Mouse (Mus musculus): ENCODE results near the gene Smurf1. TPM values are rescaled to one million over a fixed set of nuclear protein-coding genes. Genes with fewer than 3 reads are reported as not detected.

Smurf1 gene
- total RNA-seq, 1 experiment from 2014 or later: 17.2 TPM

DNA sequence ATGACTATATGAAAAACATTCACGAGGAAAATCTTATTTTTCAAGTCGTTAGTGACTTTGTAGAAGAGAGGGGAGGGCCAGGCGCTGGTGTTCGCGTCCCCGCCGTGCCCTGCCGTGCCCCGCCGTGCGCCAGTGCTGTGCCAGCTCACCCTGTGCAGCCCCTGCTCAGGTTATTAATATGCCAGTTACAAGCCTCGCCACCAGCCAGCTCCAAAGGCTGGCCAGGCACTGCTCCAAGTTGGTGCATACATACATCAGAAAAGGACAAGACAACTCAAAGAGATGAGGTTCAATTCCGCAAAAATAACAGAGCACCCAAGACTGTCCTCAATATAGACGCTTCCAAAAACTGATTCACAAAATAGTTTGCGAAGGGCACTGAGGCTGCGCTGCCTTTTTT, 51.7 kb downstream of the Smurf1 start:
- no peak for DNase-seq

DNA sequence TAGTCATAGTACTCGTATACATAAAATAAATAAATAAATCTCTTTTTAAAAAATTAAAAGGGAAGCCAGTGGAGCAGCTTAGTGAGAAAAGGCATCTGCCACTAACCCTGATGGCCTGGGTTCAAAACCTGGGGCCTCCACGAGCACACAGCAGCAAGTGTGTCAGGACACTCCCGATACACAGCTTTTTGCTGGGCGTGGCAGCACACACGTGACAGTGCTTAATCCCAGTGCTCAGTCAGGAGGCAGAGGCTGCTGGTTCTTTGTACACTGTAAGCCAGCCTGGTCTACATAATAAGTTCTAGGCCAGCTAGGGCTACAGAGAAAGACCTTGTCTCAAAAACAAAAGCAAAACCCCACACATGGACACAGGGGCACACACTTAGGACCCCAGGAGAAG, 52.3 kb downstream of the Smurf1 start:
- no peak for DNase-seq

DNA sequence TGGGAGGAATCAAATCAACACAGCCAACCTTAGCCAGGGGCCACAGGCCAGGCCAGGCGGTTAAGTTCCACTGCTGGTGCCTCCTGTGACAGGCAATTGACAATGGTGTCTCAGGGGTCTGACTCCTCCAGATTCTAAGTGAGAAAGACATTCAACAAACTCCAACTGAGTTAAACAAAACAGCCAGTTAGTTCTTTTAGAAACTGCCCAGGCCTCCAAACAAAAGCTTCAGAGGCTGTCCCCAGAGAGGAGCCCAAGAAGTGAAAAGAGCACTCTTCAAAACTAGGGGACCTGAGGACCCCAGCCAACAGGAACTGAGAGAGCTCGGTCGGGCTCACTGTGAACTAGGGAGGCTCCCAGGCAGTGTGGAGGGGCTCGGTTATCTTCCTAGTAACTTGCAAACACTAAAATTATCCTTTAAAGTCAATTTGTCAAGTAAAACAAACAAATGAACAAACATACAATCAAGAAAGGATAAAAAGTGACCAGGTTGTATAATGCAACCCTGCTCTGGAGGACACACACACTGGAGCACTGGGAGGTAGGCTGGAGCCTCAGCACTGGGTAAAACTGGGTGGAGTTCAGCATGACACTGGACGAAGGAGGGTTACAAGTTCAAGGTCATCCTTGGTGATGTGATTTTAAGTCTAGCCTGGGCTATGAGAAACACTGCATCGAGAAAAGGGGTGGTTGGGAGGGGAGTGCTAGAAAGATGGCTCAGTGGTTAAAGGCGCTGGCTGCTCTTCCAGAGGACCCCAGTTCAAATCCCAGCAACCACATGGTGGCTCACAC, 52.9 kb downstream of the Smurf1 start:
- DNase-seq: no peak

- no peak for DNase-seq
These were observed 56.1 kb downstream of the Smurf1 start for GRCm38 (mm10) chr5:144909521-144909920.

GRCm38 (mm10) chr5:144907591-144907990, 58.1 kb downstream of the Smurf1 start:
- DNase-seq: no peak

DNA sequence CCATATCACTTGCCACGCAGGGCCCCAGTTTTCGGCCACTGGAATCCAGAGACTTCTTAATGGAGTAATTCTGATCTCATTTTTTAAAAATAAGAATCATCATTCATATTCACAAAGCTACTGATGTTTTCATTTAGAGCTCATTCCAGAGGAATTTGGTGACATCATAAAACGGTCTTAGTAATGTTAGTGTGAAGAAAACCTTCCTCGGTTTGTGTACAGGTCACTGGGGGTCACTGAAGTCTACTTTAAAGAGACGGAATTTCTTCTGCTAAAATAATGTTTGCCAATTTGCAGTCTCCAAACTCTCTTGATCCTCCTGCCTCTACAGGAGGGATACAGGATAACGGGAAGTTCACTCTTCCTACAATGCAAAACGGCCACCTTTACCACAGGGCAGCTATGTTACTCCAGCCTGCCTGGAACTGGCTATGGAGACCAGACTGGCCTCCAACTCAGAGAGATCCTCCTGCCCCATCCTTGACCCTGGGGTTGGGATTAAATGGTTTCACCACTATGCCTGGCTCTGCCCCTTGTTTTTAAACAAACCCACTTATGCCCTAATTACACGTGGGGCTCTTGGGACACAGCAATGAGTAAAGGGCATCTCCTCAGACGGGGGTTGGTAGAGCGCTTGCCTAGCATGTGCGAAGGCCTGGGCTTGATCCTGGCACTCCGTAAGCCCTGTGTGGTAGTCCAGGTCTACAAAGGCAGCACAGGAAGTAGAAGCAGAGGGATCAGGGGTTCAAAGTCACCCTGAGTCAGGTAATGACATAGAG, 61.1 kb downstream of the Smurf1 start:
- DNase-seq: no peak

GRCm38 (mm10) chr5:144901791-144902190, 63.9 kb downstream of the Smurf1 start:
- DNase-seq: no peak

GRCm38 (mm10) chr5:144901035-144901434, 64.6 kb downstream of the Smurf1 start:
- peak; percentile 30 for DNase-seq

GRCm38 (mm10) chr5:144898448-144899052, 67.1 kb downstream of the Smurf1 start:
- DNase-seq: peak; percentile 28

- DNase-seq: no peak
These were observed 67.8 kb downstream of the Smurf1 start for GRCm38 (mm10) chr5:144897881-144898280.

- peak; percentile 25 for DNase-seq
These were observed 74.4 kb downstream of the Smurf1 start for GRCm38 (mm10) chr5:144891276-144891675.

- DNase-seq: no peak
These were observed 79.5 kb downstream of the Smurf1 start for GRCm38 (mm10) chr5:144885968-144886650.

DNA sequence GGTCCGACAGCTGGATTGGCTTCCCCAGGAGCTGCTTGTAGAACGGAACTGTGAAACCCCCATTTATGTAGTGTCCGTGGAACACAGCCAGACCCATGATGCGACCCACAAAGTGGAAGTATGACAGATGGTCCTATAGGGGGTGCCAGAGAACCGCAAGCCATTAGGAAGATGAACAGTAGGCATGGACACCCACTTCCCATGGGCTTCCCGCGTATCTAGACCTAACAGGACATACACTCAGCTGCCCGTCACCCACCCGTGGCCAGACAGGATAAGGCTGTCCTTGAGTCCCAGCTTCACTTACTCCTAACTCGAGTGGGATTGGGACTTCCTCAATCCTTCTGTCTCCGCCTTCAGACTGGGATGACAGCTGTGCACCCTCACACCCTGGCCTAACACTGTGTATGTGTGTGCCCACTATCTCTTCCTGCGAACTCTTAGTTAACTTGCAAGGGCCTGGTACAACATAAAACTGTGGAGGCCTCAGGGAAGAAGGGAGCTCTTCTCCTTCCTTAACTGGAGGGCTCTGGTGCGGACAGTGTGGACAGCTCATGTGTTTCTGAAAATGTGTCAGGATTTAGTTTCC, 80.9 kb downstream of the Smurf1 start:
- peak; percentile 32 for DNase-seq

DNA sequence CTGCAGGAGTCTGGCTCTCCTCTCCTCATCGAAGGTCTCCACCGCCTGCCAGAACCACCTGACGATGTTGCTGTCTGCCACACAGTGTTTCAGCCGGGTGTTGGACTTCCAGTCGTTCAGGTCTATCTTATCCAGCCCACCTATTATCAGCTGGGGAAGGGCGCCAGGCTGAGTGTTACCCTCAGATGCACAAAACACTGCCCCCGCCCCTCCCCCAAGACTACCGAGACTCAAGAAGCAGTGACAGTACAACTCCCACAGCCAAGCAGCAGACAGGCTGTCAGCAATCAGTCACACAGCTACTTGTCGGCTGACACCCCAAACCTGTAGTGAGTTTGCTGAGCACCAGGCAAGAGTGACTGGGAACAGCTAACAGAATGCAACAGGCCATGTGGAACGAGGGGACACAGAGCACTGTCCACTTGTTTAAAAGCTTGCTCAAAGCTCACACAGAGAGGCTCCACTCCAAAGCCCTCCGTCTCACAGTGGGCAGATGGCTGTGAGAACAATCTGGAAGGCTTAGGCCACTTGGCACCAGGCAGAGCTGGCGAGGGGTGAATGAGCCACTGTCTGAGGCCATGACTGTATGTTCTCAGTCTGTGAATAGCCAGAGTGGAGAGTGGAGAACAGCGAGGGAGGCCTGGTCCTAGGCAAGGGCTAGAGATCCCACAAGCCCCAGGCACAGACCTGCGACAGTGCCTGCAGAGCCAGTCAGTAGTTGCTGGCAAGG, 83.8 kb downstream of the Smurf1 start:
- DNase-seq: no peak

DNA sequence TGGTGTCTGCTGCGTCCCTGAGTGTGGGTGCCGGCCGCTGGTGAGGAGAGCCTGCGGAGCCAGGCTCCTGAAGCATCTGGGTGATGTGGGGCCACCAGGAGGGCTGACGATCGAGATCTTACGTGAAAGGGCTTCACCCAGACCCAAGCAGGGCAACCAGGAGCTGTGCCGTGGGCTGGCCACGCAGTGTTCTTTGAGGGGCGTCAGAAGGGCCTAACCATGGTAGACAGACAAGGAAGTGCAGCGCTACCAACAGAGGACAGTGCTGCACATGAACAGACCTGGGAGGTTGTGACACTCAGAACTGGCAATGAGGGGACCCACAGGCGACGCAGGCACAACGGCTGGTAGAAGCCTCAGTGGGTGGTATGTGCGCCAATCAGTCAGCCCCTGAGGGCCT, 88.6 kb downstream of the Smurf1 start:
- no peak for DNase-seq

DNA sequence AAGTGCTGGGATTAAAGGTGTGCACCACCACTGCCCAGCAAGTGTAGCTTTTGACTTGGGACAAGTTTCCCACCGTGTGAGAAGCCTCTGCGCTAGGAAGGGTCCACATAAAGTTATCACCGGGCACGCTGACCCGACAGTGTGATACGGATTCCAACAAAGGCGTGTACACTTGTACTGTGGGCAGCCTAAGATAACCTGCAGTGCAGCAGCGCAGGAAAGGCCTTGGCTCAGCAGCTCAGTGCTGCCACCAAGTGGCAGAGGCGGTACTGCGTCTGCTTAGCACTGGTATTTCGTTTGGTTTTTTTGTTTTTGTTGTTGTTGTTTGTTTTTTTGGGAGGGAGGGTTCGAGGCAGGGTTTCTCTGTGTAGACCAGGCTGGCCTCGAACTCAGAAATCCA, 89.8 kb downstream of the Smurf1 start:
- DNase-seq: peak; percentile 82

GRCm38 (mm10) chr5:144875227-144875626, 90.4 kb downstream of the Smurf1 start:
- peak; percentile 27 for DNase-seq

DNA sequence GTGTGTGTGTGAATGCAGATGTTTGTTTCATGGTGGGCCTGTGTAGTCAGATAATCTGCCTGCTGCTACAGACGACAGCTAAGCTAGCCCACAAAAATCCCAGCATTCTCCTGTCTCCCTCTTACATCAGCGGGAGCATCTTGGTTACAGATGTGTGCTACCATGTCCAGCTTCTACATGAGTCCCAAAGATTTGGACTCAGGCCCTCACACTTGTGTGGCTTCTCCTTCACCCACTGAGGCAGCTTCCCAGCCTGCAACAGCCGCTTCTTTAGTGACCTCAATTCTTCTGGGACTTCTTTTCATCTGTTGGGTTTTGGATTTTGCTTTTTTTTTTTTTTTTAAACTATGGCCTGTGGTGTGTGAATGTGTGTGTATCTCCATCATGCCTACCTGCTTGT, 92.8 kb downstream of the Smurf1 start:
- DNase-seq: no peak

GRCm38 (mm10) chr5:144872326-144872725, 93.3 kb downstream of the Smurf1 start:
- peak; percentile 28 for DNase-seq

- peak; percentile 28 for DNase-seq
These were observed 93.9 kb downstream of the Smurf1 start for GRCm38 (mm10) chr5:144871775-144872174.

- no peak for DNase-seq
These were observed 94.9 kb downstream of the Smurf1 start for GRCm38 (mm10) chr5:144870782-144871181.

Measured in adrenal gland, postnatal 14 days (tissue).